Mouse (Mus musculus) WW6 (cell line): Measurements from ENCODE around the gene Cul4a.

Experiments used
- DNase-seq: peaks from one replicate; pipeline ENCODE4 v3.0.0-alpha.2; 2013; ENCODE audit warnings: low read depth, low spot score

The Cul4a gene

GRCm38 (mm10) chr8:13132220-13132619, 26.8 kb downstream of the Cul4a start:
- DNase-seq = peak; percentile 56

- DNase-seq = peak; percentile 26
These were observed 34.3 kb downstream of the Cul4a start for GRCm38 (mm10) chr8:13139641-13140182.

GRCm38 (mm10) chr8:13141681-13142080, 36.3 kb downstream of the Cul4a start:
- DNase-seq = no peak

DNA sequence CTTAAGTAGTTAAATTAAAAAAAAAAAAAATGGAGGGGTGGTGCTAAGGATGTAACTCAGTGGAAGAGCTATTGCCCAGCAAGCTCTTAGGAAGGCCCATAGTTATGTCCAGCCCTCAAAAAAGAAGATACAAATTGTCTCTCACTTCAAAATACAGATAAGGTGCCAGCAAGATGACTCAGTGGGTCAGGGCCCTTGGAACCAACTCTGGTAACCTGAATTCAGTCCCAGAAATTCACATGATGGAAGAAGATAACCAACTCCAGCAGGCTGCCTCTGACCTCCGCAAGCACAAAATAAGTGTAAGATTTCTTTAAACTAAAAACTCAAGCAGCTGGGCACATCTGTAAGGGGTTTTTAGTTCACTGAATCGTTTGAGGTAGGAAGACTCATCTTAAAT, 43.1 kb downstream of the Cul4a start:
- no peak for DNase-seq

GRCm38 (mm10) chr8:13149287-13149686, 43.9 kb downstream of the Cul4a start:
- DNase-seq = no peak

- DNase-seq = no peak
These were observed 44.4 kb downstream of the Cul4a start for GRCm38 (mm10) chr8:13149866-13150265.

- no peak for DNase-seq
These were observed 45.5 kb downstream of the Cul4a start for GRCm38 (mm10) chr8:13150929-13151328.

DNA sequence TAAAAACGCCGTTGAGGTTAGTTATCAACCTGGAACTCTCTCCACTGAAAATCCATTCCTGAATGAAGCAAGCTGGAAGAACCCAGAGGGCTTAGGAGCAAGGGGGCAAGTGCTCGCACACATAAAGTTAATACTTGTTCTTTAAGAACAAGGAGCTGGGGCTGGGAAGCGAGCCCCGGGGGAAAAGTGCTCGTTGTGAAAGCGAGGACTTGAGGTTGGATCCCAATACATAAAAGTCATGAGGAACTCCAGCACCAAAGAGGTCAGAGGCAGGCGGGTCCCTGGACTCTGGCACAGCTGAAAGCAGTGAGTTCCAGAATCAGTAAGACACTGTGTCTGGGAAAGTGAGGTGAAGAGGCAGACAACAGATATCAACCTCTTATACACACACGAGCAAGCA, 48.7 kb downstream of the Cul4a start:
- DNase-seq = no peak

- DNase-seq = no peak
These were observed 49.9 kb downstream of the Cul4a start for GRCm38 (mm10) chr8:13155358-13155757.

GRCm38 (mm10) chr8:13156327-13157097, 51.1 kb downstream of the Cul4a start:
- DNase-seq = no peak

GRCm38 (mm10) chr8:13158718-13159376, 53.4 kb downstream of the Cul4a start, which contains the start of gene Lamp1:
Gene Lamp1 (plus strand): TSS chr8:13159161.
- DNase-seq = peak; percentile 99

DNA sequence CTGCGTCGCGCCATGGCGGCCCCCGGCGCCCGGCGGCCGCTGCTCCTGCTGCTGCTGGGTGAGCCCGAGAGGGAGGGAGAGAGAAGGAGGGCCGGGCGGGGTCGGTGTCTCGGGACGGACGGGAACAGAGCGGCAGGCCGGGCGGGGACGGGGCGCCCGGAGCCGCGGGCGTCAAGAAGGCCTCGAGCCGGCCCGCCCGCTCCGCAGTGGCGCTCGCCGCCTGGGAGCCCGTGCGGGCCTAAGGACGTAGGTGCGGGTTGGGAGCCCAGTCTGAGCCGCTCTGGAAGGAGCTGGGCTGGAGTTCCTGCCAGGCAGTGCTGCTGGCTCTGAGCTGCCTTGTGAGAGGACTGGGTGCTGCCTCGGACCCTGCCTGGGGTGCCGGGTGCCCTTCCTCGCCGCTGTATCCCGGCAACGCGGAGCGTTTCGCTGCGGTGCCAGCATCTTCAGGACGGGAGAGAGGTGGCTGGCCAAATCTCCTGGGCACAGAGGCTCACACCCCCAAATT, 54.0 kb downstream of the Cul4a start:
- DNase-seq = no peak

GRCm38 (mm10) chr8:13160691-13161090, 55.3 kb downstream of the Cul4a start:
- no peak for DNase-seq

GRCm38 (mm10) chr8:13162098-13162497, 56.7 kb downstream of the Cul4a start:
- no peak for DNase-seq

DNA sequence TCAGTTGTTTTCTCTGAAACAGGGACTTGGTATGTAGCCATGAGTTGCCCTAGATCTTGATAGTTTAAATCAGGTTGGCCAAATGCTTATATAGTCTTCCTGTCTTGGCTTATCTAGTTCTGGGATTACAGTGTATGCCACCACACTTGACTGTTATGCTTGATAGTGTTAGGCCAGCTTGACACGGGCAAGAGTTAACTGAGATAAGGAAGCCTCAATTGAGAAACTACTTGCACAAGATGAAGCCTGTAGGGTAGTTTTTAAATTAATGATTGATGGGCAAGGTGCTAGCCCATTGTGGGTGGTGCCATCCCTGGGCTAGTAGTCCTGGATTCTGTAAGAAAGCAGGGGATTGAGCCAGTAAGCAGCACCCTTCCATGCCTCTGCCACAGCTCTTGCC, 58.1 kb downstream of the Cul4a start:
- no peak for DNase-seq

DNA sequence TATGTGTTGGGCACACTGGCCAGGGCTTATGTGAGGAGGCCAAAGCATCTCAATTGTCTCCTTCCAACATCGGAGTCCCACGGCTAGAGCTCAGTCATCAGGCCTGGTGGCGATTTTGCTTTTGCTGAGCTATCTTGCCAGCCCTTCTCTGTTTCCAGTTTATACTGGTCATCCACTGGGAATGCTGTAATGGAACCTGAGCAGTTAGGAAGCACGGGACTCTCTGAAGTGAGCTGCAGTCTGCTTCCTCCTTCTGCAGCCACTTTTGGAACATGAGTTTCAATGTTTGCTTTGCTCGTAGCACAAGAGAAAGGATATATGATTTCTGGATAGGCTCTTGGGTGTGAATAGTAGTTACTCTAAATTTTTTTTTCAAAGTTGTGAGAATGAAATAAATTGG, 58.9 kb downstream of the Cul4a start:
- DNase-seq = no peak

DNA sequence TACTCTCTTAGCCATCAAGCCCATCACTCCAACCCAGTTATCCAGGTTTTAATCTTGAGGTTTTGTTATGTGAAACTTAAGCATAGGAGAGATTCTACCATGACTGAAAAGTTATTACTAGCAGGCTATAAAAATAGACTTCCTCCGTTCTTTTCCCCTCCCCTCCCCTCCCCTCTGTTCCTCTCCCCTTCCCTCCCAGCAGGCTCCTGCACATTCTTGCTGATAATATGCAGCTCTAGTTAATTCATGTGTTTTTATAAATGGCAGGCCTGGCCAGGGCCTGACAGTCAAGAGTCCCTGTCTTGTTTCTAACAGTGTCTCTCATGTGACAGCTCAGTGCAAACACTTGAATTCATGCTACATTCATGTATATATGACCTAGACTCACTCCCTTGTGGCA, 65.1 kb downstream of the Cul4a start:
- no peak for DNase-seq

GRCm38 (mm10) chr8:13174305-13174704, 68.9 kb downstream of the Cul4a start:
- no peak for DNase-seq

GRCm38 (mm10) chr8:13174811-13175210, 69.4 kb downstream of the Cul4a start:
- DNase-seq = no peak

DNA sequence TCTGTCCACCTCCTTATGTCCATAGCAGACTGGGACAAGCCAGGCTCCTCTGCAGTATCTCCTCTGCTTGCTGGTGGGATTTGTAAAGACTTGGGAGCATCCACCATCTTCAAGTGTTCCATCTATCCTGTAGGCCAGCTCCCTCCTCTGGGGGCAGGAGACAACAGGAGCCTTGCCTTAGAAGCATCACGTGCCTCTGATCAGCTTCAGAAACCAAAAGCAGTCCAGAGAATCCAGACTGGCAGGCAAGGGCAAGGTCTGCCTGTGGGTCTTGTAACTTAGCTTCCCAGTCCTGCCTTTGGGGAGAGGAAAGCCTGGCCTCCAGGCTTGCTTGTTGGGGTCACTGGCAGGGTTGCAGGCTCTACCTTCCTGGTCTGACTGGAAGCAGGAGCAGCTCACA, 70.2 kb downstream of the Cul4a start:
- DNase-seq = no peak

- DNase-seq = no peak
These were observed 71.9 kb downstream of the Cul4a start for GRCm38 (mm10) chr8:13177173-13177852.

DNA sequence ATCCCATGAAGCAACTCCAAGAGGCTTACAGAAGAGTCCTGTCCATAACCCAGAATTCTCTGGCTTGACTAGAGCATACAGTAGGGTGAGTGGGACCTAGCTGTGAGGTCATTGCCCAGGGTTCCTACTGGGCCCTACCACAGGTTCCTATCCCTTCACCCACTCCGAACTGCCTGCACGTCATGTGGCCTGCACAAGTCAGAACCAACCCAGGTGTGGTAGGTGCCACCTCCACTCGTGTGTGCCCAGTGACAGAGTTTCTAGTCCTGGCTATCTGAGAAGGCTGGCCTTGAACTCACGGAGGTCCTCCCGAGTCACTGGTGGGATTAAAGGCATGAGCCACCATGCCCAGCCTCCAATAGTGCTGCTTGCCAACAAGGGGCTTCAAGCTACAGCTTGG, 72.7 kb downstream of the Cul4a start:
- no peak for DNase-seq
